In the genomic region with DNA sequence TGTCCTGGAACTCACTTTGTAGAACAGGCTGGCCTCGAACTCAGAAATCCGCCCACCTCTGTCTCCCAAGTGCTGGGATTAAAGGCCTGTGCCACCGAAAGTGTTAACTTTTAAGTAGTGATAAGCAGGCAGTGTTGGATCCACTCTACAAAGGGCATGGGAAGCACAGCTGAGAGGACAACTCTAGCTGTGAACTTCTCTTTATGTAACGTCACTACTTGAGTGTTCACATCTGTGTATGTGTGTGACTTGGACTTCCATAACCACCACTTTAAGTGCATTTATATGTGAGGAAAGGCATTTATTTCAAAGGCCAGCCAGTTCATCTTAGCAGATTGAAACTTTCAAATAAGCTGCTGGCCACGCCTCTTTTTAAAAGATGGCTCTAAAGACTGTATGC, we compare ENCODE assay signal across 21 mouse cellular contexts.
DNase-seq lines count a peak whose midpoint lies in the region; ATAC-seq and TF ChIP-seq lines count a peak whose summit lies in the region.
"Had no signal": no experiment of that assay in that cellular context is flagged by ENCODE, and none has a peak within 500 bp of the region (broad histone marks: within the 10 kb centered on the region; RNA-seq: fewer than 3 reads in every experiment).

No protein-coding gene starts in this region.

- H3K27ac ChIP-seq in heart, embryonic 11.5 days (ENCODE audit: low read depth, low read length) = no peak overlapping the region
- no peak overlapping the region for H3K27ac ChIP-seq in intestine, embryonic 16.5 days (ENCODE audit: low read length)
- H3K27ac ChIP-seq in intestine, postnatal 0 days (ENCODE audit: low read depth, low read length) = no peak overlapping the region
- H3K27ac ChIP-seq in kidney, postnatal 0 days = no peak overlapping the region
- H3K27ac ChIP-seq in stomach, embryonic 14.5 days (ENCODE audit: low read length) = no peak overlapping the region
- H3K27ac ChIP-seq in stomach, postnatal 0 days (replicated peaks) = no peak overlapping the region
- H3K27ac ChIP-seq: embryonic facial prominence, embryonic 10.5 days; forebrain, embryonic 13.5 days; heart, embryonic 13.5 days had no signal

- no peak overlapping the region for H3K4me2 ChIP-seq in heart, embryonic 11.5 days
- no peak overlapping the region for H3K4me2 ChIP-seq in intestine, embryonic 16.5 days (ENCODE audit: low read depth, low read length)
- no peak overlapping the region for H3K4me2 ChIP-seq in intestine, postnatal 0 days (replicated peaks; ENCODE audit: low read depth)
- H3K4me2 ChIP-seq in kidney, postnatal 0 days (ENCODE audit: low read length) = no peak overlapping the region
- H3K4me2 ChIP-seq in stomach, embryonic 14.5 days (replicated peaks; ENCODE audit: low read depth, low read length) = no peak overlapping the region
- H3K4me2 ChIP-seq in stomach, postnatal 0 days (replicated peaks; ENCODE audit: low read depth) = no peak overlapping the region
- H3K4me2 ChIP-seq: forebrain, embryonic 13.5 days; heart, embryonic 13.5 days had no signal

- no peak overlapping the region for H3K9ac ChIP-seq in heart, embryonic 11.5 days (ENCODE audit: low read depth, low read length)
- H3K9ac ChIP-seq in intestine, embryonic 16.5 days (ENCODE audit: low read depth, low read length) = no peak overlapping the region
- no peak overlapping the region for H3K9ac ChIP-seq in intestine, postnatal 0 days (ENCODE audit: low read depth, low read length)
- no peak overlapping the region for H3K9ac ChIP-seq in kidney, postnatal 0 days (ENCODE audit: low read depth, low read length)
- H3K9ac ChIP-seq in stomach, embryonic 14.5 days (replicated peaks; ENCODE audit: low read depth, low read length) = no peak overlapping the region
- no peak overlapping the region for H3K9ac ChIP-seq in stomach, postnatal 0 days (ENCODE audit: low read length)
- H3K9ac ChIP-seq: forebrain, embryonic 13.5 days; forebrain, postnatal 0 days; heart, embryonic 13.5 days had no signal

- no peaks in the 10 kb centered on the region for H3K27me3 ChIP-seq in heart, embryonic 11.5 days (ENCODE audit: control insufficient read depth, insufficient read depth, low read length)
- H3K27me3 ChIP-seq in intestine, embryonic 16.5 days (replicated peaks; ENCODE audit: control insufficient read depth, insufficient read depth, low read length) = no peaks in the 10 kb centered on the region
- no peaks in the 10 kb centered on the region for H3K27me3 ChIP-seq in intestine, postnatal 0 days (replicated peaks; ENCODE audit: control insufficient read depth, insufficient read depth, low read length)
- H3K27me3 ChIP-seq in kidney, postnatal 0 days (ENCODE audit: insufficient read depth, low read length) = no peaks in the 10 kb centered on the region
- no peaks in the 10 kb centered on the region for H3K27me3 ChIP-seq in stomach, embryonic 14.5 days (ENCODE audit: control insufficient read depth, insufficient read depth, low read length)
- H3K27me3 ChIP-seq in stomach, postnatal 0 days (ENCODE audit: control insufficient read depth, insufficient read depth, low read length) = no peaks in the 10 kb centered on the region
- H3K27me3 ChIP-seq: forebrain, embryonic 13.5 days; heart, embryonic 13.5 days had no signal

- 73% methylated on average over 5 of the region's 5 CpGs for WGBS in heart, embryonic 11.5 days (ENCODE audit: insufficient replicate concordance)
- 74% methylated on average over 5 of the region's 5 CpGs for WGBS in intestine, embryonic 16.5 days
- 75% methylated on average over 5 of the region's 5 CpGs for WGBS in intestine, postnatal 0 days
- 75% methylated on average over 5 of the region's 5 CpGs for WGBS in kidney, postnatal 0 days
- WGBS in stomach, embryonic 14.5 days = 61% methylated on average over 5 of the region's 5 CpGs
- 71% methylated on average over 5 of the region's 5 CpGs for WGBS in stomach, postnatal 0 days

- no peaks in the 10 kb centered on the region for H3K9me3 ChIP-seq in heart, embryonic 11.5 days (replicated peaks; ENCODE audit: control insufficient read depth, low read length)
- H3K9me3 ChIP-seq in intestine, embryonic 16.5 days (ENCODE audit: control insufficient read depth, low read length) = no peaks in the 10 kb centered on the region
- no peaks in the 10 kb centered on the region for H3K9me3 ChIP-seq in intestine, postnatal 0 days (ENCODE audit: control insufficient read depth)
- no peaks in the 10 kb centered on the region for H3K9me3 ChIP-seq in kidney, postnatal 0 days (replicated peaks; ENCODE audit: low read length)
- H3K9me3 ChIP-seq in stomach, embryonic 14.5 days (ENCODE audit: control insufficient read depth, low read depth, low read length) = no peaks in the 10 kb centered on the region
- no peaks in the 10 kb centered on the region for H3K9me3 ChIP-seq in stomach, postnatal 0 days (ENCODE audit: control insufficient read depth, low read length)
- H3K9me3 ChIP-seq: embryonic facial prominence, embryonic 10.5 days; forebrain, embryonic 13.5 days; G1E; heart, embryonic 13.5 days had no signal

- H3K4me3 ChIP-seq in heart, embryonic 11.5 days (ENCODE audit: low read depth, low read length) = no peak overlapping the region
- H3K4me3 ChIP-seq in intestine, embryonic 16.5 days (ENCODE audit: low read length) = no peak overlapping the region
- H3K4me3 ChIP-seq in intestine, postnatal 0 days (ENCODE audit: low read depth, low read length) = no peak overlapping the region
- H3K4me3 ChIP-seq in kidney, postnatal 0 days (replicated peaks; ENCODE audit: low read depth, low read length) = no peak overlapping the region
- H3K4me3 ChIP-seq in stomach, embryonic 14.5 days (ENCODE audit: low read depth, low read length) = no peak overlapping the region
- no peak overlapping the region for H3K4me3 ChIP-seq in stomach, postnatal 0 days (ENCODE audit: low read depth, low read length)
- H3K4me3 ChIP-seq: embryonic facial prominence, embryonic 10.5 days; forebrain, embryonic 13.5 days; heart, embryonic 13.5 days had no signal

- no peak for ATAC-seq in heart, embryonic 11.5 days (replicated peaks; ENCODE audit: insufficient number of reproducible peaks, low FRiP score, low TSS enrichment)
- ATAC-seq in intestine, embryonic 16.5 days = peak; percentile 28; the same call in 1 of the 2 replicates
- no peak for ATAC-seq in intestine, postnatal 0 days
- ATAC-seq in kidney, postnatal 0 days (replicated peaks; ENCODE audit: low FRiP score, low read depth) = no peak; the same call in 1 of the 2 replicates
- ATAC-seq in stomach, embryonic 14.5 days (ENCODE audit: insufficient number of reproducible peaks, insufficient read depth, low FRiP score, low read depth) = peak; percentile 58; the same call in 1 of the 2 replicates
- no peak for ATAC-seq in stomach, postnatal 0 days (ENCODE audit: low FRiP score, low TSS enrichment)
- ATAC-seq: CD4-positive, CD25-positive, alpha-beta regulatory T cell, adult 4 months; forebrain, embryonic 13.5 days; forebrain, postnatal 0 days had no signal

- TF ChIP-seq CTCF in intestine, postnatal 0 days (IDR thresholded peaks at IDR 0.05; ENCODE audit: low read depth) = no peak
- TF ChIP-seq CTCF in kidney, postnatal 0 days (IDR thresholded peaks at IDR 0.05; ENCODE audit: low read depth) = no peak
- no peak for TF ChIP-seq CTCF in stomach, postnatal 0 days (IDR thresholded peaks at IDR 0.05; ENCODE audit: low read depth)

- no peak for TF ChIP-seq EP300 in stomach, postnatal 0 days (optimal IDR thresholded peaks at IDR 0.05)

- DNase-seq in heart, adult 11 months = peak; percentile 82
- peak; percentile 63 for DNase-seq in kidney, postnatal 0 days (ENCODE audit: low spot score)
- no peak for DNase-seq in kidney, postnatal 36 days
- DNase-seq in stomach, postnatal 0 days (ENCODE audit: low spot score) = no peak
- DNase-seq: adrenal gland, adult 8-10 months; adrenal gland, postnatal 36 days; B cell, adult 2 months; cerebellum, adult 2 months; cerebellum, postnatal 10 days; forebrain, postnatal 0 days; gastrocnemius, postnatal 14 days; heart, postnatal 36 days had no signal

- no peaks in the 10 kb centered on the region for H3K4me1 ChIP-seq in heart, embryonic 11.5 days (ENCODE audit: control insufficient read depth, insufficient read depth, low read length)
- H3K4me1 ChIP-seq in intestine, embryonic 16.5 days (ENCODE audit: control insufficient read depth, insufficient read depth, low read length) = no peaks in the 10 kb centered on the region
- H3K4me1 ChIP-seq in intestine, postnatal 0 days (replicated peaks; ENCODE audit: control insufficient read depth, insufficient read depth, low read length) = no peaks in the 10 kb centered on the region
- no peaks in the 10 kb centered on the region for H3K4me1 ChIP-seq in kidney, postnatal 0 days (replicated peaks; ENCODE audit: insufficient read depth, low read length)
- H3K4me1 ChIP-seq in stomach, embryonic 14.5 days (ENCODE audit: control insufficient read depth, insufficient read depth, low read length) = no peaks in the 10 kb centered on the region
- no peaks in the 10 kb centered on the region for H3K4me1 ChIP-seq in stomach, postnatal 0 days (replicated peaks; ENCODE audit: control insufficient read depth, insufficient read depth)
- H3K4me1 ChIP-seq: forebrain, embryonic 13.5 days; heart, embryonic 13.5 days had no signal

- no peaks in the 10 kb centered on the region for H3K36me3 ChIP-seq in heart, embryonic 11.5 days (ENCODE audit: control insufficient read depth, insufficient read depth, low read length)
- H3K36me3 ChIP-seq in intestine, embryonic 16.5 days (ENCODE audit: control insufficient read depth, insufficient read depth, low read length) = no peaks in the 10 kb centered on the region
- no peaks in the 10 kb centered on the region for H3K36me3 ChIP-seq in intestine, postnatal 0 days (ENCODE audit: control insufficient read depth, insufficient read depth)
- H3K36me3 ChIP-seq in kidney, postnatal 0 days (ENCODE audit: insufficient read depth, low read length) = no peaks in the 10 kb centered on the region
- H3K36me3 ChIP-seq in stomach, embryonic 14.5 days (ENCODE audit: control insufficient read depth, insufficient read depth, low read length) = no peaks in the 10 kb centered on the region
- H3K36me3 ChIP-seq in stomach, postnatal 0 days (ENCODE audit: control insufficient read depth, insufficient read depth, low read length) = no peaks in the 10 kb centered on the region
- H3K36me3 ChIP-seq: embryonic facial prominence, embryonic 10.5 days had no signal

Comparison
In these comparisons a context has a peak if more than half of its experiments do, and no peak if none do; other contexts are left out.
1. DNase-seq: peak in heart, adult 11 months (single experiment) and kidney, postnatal 0 days (single experiment); none in kidney, postnatal 36 days (0 of 2) and stomach, postnatal 0 days (single experiment).
2. ATAC-seq: peak in intestine, embryonic 16.5 days (single experiment) and stomach, embryonic 14.5 days (single experiment); none in heart, embryonic 11.5 days (single experiment), intestine, postnatal 0 days (single experiment), kidney, postnatal 0 days (single experiment) and stomach, postnatal 0 days (single experiment).